ENCODE assay signal across 9 mouse cellular contexts in genomic region chr8:92364776-92365240, GRCm38 (mm10). TPM values are rescaled to one million over a fixed set of nuclear protein-coding genes. Genes with fewer than 3 reads are reported as not detected.
A peak's percentile ranks its signal among the peaks of the same experiment; 100 is the strongest.
DNase-seq lines count a peak whose midpoint lies in the region; ATAC-seq lines count a peak whose summit lies in the region.
"Had no signal": no experiment of that assay in that cellular context is flagged by ENCODE, and none has a peak within 500 bp of the region (broad histone marks: within the 10 kb centered on the region; RNA-seq: fewer than 3 reads in every experiment).

No protein-coding gene starts in this region.

- H3K9ac ChIP-seq in kidney, embryonic 15.5 days: no peak overlapping the region
- H3K9ac ChIP-seq in hindbrain, embryonic 14.5 days: peak overlapping the region; percentile 60
- H3K9ac ChIP-seq in midbrain, embryonic 13.5 days (replicated peaks): peak overlapping the region; percentile 71
- H3K9ac ChIP-seq in intestine, embryonic 16.5 days (ENCODE audit: low read depth, low read length): no peak overlapping the region

- DNase-seq in kidney, postnatal 14 days: no peak
- peak; percentile 34 for DNase-seq in embryo, embryonic 11 days
- DNase-seq in hindbrain, embryonic 14.5 days (ENCODE audit: low spot score): no peak
- no peak for DNase-seq in cerebellum, postnatal 36 days
- DNase-seq in spleen, postnatal 4 days (ENCODE audit: low spot score in 2 of 2): no peak

- H3K36me3 ChIP-seq in kidney, embryonic 15.5 days: no peaks in the 10 kb centered on the region
- H3K36me3 ChIP-seq in hindbrain, embryonic 14.5 days (replicated peaks; ENCODE audit: control insufficient read depth, insufficient read depth): 0 out of 2 replicates have a peak, but pooled peaks cover 4% of the 10 kb centered on the region
- H3K36me3 ChIP-seq in midbrain, embryonic 13.5 days: peaks cover 8% of the 10 kb centered on the region
- no peaks in the 10 kb centered on the region for H3K36me3 ChIP-seq in intestine, embryonic 16.5 days (ENCODE audit: control insufficient read depth, insufficient read depth, low read length)

- 0 out of 2 replicates have a peak overlapping the region, but pooled peaks have one; percentile 41 for H3K4me2 ChIP-seq in kidney, embryonic 15.5 days
- H3K4me2 ChIP-seq in hindbrain, embryonic 14.5 days (replicated peaks): peak overlapping the region; percentile 49
- peak overlapping the region; percentile 61 for H3K4me2 ChIP-seq in midbrain, embryonic 13.5 days (replicated peaks)
- H3K4me2 ChIP-seq in intestine, embryonic 16.5 days (ENCODE audit: low read depth, low read length): no peak overlapping the region

- peaks cover 47% of the 10 kb centered on the region for H3K4me1 ChIP-seq in kidney, embryonic 15.5 days
- peaks cover 21% of the 10 kb centered on the region for H3K4me1 ChIP-seq in hindbrain, embryonic 14.5 days (replicated peaks; ENCODE audit: control insufficient read depth, insufficient read depth, low read length)
- peaks cover 69% of the 10 kb centered on the region for H3K4me1 ChIP-seq in midbrain, embryonic 13.5 days (replicated peaks)
- no peaks in the 10 kb centered on the region for H3K4me1 ChIP-seq in intestine, embryonic 16.5 days (ENCODE audit: control insufficient read depth, insufficient read depth, low read length)

- ATAC-seq in kidney, embryonic 15.5 days (replicated peaks; ENCODE audit: low FRiP score): no peak
- ATAC-seq in hindbrain, embryonic 14.5 days (ENCODE audit: low FRiP score): no peak
- ATAC-seq in midbrain, embryonic 13.5 days: no peak
- no peak for ATAC-seq in intestine, embryonic 16.5 days

- 17% methylated on average over 20 of the region's 20 CpGs for WGBS in kidney, embryonic 15.5 days
- WGBS in hindbrain, embryonic 14.5 days: 24% methylated on average over 20 of the region's 20 CpGs
- WGBS in midbrain, embryonic 13.5 days: 14% methylated on average over 20 of the region's 20 CpGs
- WGBS in intestine, embryonic 16.5 days: 10% methylated on average over 20 of the region's 20 CpGs

- no peaks in the 10 kb centered on the region for H3K9me3 ChIP-seq in kidney, embryonic 15.5 days (replicated peaks)
- no peaks in the 10 kb centered on the region for H3K9me3 ChIP-seq in hindbrain, embryonic 14.5 days (ENCODE audit: control insufficient read depth, low read length)
- no peaks in the 10 kb centered on the region for H3K9me3 ChIP-seq in midbrain, embryonic 13.5 days
- no peaks in the 10 kb centered on the region for H3K9me3 ChIP-seq in intestine, embryonic 16.5 days (ENCODE audit: control insufficient read depth, low read length)

- peaks cover 94% of the 10 kb centered on the region for H3K27me3 ChIP-seq in kidney, embryonic 15.5 days
- H3K27me3 ChIP-seq in hindbrain, embryonic 14.5 days (ENCODE audit: control insufficient read depth, insufficient read depth, low read length): peaks cover 73% of the 10 kb centered on the region
- H3K27me3 ChIP-seq in midbrain, embryonic 13.5 days: peaks cover 41% of the 10 kb centered on the region
- peaks cover 80% of the 10 kb centered on the region for H3K27me3 ChIP-seq in intestine, embryonic 16.5 days (replicated peaks; ENCODE audit: control insufficient read depth, insufficient read depth, low read length)

- H3K4me3 ChIP-seq in kidney, embryonic 15.5 days (replicated peaks): 0 out of 2 replicates have a peak overlapping the region, but pooled peaks have one; percentile 14
- H3K4me3 ChIP-seq in hindbrain, embryonic 14.5 days (replicated peaks; ENCODE audit: low read length): peak overlapping the region; percentile 35
- peak overlapping the region; percentile 46 for H3K4me3 ChIP-seq in midbrain, embryonic 13.5 days (replicated peaks)
- no peak overlapping the region for H3K4me3 ChIP-seq in intestine, embryonic 16.5 days (ENCODE audit: low read length)

- no peak overlapping the region for H3K27ac ChIP-seq in kidney, embryonic 15.5 days
- H3K27ac ChIP-seq in hindbrain, embryonic 14.5 days: peak overlapping the region; percentile 84
- peak overlapping the region; percentile 86 for H3K27ac ChIP-seq in midbrain, embryonic 13.5 days
- H3K27ac ChIP-seq in intestine, embryonic 16.5 days (ENCODE audit: low read length): no peak overlapping the region
- H3K27ac ChIP-seq: macrophage had no signal

RNA-seq across cellular contexts. Expression of gene Irx5, which starts 7.4 kb away (rescaled TPM):
- polyA plus RNA-seq in kidney, embryonic 15.5 days (2015; fragmentation: Nextera tagmentation; extraction: Ambion mirVana): 2.3 and 2.8 TPM in 2 replicates
- 11.0 and 14.5 TPM in 2 replicates for polyA plus RNA-seq in hindbrain, embryonic 14.5 days (2014; fragmentation: Nextera tagmentation; extraction: Ambion mirVana)
- polyA plus RNA-seq in midbrain, embryonic 13.5 days (2015; fragmentation: Nextera tagmentation; extraction: Ambion mirVana): 24.6 and 30.6 TPM in 2 replicates
- not detected in 2 replicates for polyA plus RNA-seq in intestine, embryonic 16.5 days (2015; fragmentation: Nextera tagmentation; extraction: Ambion mirVana)
- polyA plus RNA-seq: macrophage had no signal

Comparison
In these comparisons a context has a peak if more than half of its experiments do, and no peak if none do; other contexts are left out.
1. H3K27ac ChIP-seq: peak in hindbrain, embryonic 14.5 days (single experiment) and midbrain, embryonic 13.5 days (single experiment); none in kidney, embryonic 15.5 days (single experiment) and intestine, embryonic 16.5 days (single experiment).
2. H3K9ac ChIP-seq: peak in hindbrain, embryonic 14.5 days (single experiment) and midbrain, embryonic 13.5 days (single experiment); none in kidney, embryonic 15.5 days (single experiment) and intestine, embryonic 16.5 days (single experiment).